Mouse (Mus musculus) C2C12 (cell line): ENCODE measurements around the gene Themis. TPM values are rescaled to one million over a fixed set of nuclear protein-coding genes. Genes with fewer than 3 reads are reported as not detected.

Experiments used
- H3K27me3 ChIP-seq: one replicate; pipeline ENCODE4 v1.6.1; 2011; ENCODE audit not compliant: control insufficient read depth, insufficient read depth, insufficient read length
- H3K36me3 ChIP-seq: one replicate; pipeline ENCODE4 v1.6.1; 2011; ENCODE audit not compliant: control insufficient read depth, insufficient read depth
- H3K4me3 ChIP-seq: one replicate; pipeline ENCODE4 v1.5.1; 2011; ENCODE audit warnings: mild to moderate bottlenecking, control low read depth; ENCODE audit not compliant: poor library complexity, insufficient read depth, severe bottlenecking
- H3K79me2 ChIP-seq: one replicate; pipeline ENCODE4 v1.6.1; 2011; ENCODE audit not compliant: control insufficient read depth, insufficient read depth
- H3K79me3 ChIP-seq: one replicate; pipeline ENCODE4 v1.6.1; 2011; ENCODE audit warnings: low read depth, control low read depth
- H3ac ChIP-seq: one replicate; pipeline ENCODE3; 2011; ENCODE audit warnings: low read depth; ENCODE audit not compliant: control insufficient read depth, insufficient read length
- CEBPB ChIP-seq: IDR thresholded peaks from one replicate; pipeline ENCODE4 v1.6.1; 2011; ENCODE audit warnings: low read depth, mild to moderate bottlenecking, control low read depth, moderate library complexity
- CTCF ChIP-seq: IDR thresholded peaks from one replicate; pipeline ENCODE4 v1.5.1; 2011; ENCODE audit not compliant: control insufficient read depth, insufficient read depth, insufficient read length
- FOSL1 ChIP-seq: IDR thresholded peaks from one replicate; pipeline ENCODE4 v1.8.0; 2011; ENCODE audit warnings: mild to moderate bottlenecking, low read length; ENCODE audit not compliant: poor library complexity, insufficient read depth, severe bottlenecking
- MAX ChIP-seq: IDR thresholded peaks from one replicate; pipeline ENCODE4 v1.6.1; 2011; ENCODE audit warnings: mild to moderate bottlenecking, control low read depth
- MYOD1 ChIP-seq: IDR thresholded peaks from one replicate; pipeline ENCODE4 v1.6.1; 2011; ENCODE audit warnings: low read depth; ENCODE audit not compliant: control insufficient read depth, insufficient read length
- MYOG ChIP-seq: IDR thresholded peaks from one replicate; pipeline ENCODE4 v1.6.1; 2011; ENCODE audit not compliant: control insufficient read depth, insufficient read length; ENCODE audit errors: extremely low read depth
- USF1 ChIP-seq: IDR thresholded peaks from one replicate; pipeline ENCODE4 v1.6.1; 2011; ENCODE audit warnings: low read depth, mild to moderate bottlenecking, control low read depth, moderate library complexity
- polyA plus RNA-seq: library from polyadenylated mRNA; unstranded; fragments of >200 nt; fragmentation: generic; extraction: Trizol; gene quantifications from one replicate; pipeline ENCODE4 v1.2.1, GENCODE M21; 2012; ENCODE audit warnings: missing spikeins

The Themis gene
- polyA plus RNA-seq, 1 experiment: not detected

DNA sequence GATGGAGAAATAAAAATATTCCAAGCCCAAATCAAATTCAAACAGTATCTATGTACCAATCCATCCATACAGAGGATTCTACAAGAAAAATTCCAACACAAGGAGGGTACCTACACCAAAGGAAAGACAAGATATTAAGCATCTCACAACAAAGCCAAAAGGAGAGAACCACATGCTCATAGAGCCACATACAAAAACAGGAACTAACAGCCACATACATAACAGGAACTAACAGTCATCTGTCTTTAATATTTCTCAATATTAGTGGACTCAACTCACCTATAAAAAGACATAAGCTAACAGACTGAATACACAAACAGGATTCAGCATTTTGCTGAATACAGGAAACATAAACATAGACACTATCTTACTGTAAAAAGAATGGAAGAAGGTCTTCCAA, 78.3 kb downstream of the Themis start:
- Histone ChIP-seq H3K36me3 (no peaks in the 10 kb centered on the region), H3K79me2 (no peaks in the 10 kb centered on the region), H3K79me3 (no peaks in the 10 kb centered on the region), H3K4me3 (no peak overlapping the region), H3K27me3 (no peaks in the 10 kb centered on the region), H3ac (no peak overlapping the region)
- no peak for TF ChIP-seq CTCF
- TF ChIP-seq MYOG: no peak
- no peak for TF ChIP-seq MAX
- no peak for TF ChIP-seq CEBPB
- TF ChIP-seq FOSL1: no peak
- no peak for TF ChIP-seq MYOD1
- TF ChIP-seq USF1: no peak

DNA sequence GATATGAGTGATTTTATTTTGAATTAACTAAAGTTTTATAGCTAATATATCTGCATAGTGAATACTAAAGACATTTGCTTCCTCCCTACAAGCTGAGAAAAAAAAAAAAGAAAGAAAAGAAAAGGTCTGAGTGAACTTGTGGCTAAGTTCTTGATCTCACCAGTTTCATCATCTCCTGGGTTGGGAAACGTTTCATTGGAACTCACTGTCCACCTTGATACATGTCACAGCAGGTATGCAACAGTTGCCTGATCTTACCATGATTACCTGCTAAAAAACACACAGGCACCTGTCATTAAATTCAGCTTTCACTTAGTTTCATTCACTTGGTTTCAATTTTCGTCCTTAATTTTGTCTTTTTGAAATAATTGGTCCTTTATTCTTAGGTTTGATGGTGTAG, 85.2 kb downstream of the Themis start:
- no peaks in the 10 kb centered on the region for H3K79me3 ChIP-seq
- H3K4me3 ChIP-seq: no peak overlapping the region
- H3K79me2 ChIP-seq: no peaks in the 10 kb centered on the region
- no peaks in the 10 kb centered on the region for H3K27me3 ChIP-seq
- no peak overlapping the region for H3ac ChIP-seq
- no peaks in the 10 kb centered on the region for H3K36me3 ChIP-seq
- TF ChIP-seq CTCF: no peak
- no peak for TF ChIP-seq FOSL1
- TF ChIP-seq MAX: no peak
- TF ChIP-seq MYOD1: no peak
- no peak for TF ChIP-seq CEBPB
- TF ChIP-seq USF1: no peak
- TF ChIP-seq MYOG: no peak

DNA sequence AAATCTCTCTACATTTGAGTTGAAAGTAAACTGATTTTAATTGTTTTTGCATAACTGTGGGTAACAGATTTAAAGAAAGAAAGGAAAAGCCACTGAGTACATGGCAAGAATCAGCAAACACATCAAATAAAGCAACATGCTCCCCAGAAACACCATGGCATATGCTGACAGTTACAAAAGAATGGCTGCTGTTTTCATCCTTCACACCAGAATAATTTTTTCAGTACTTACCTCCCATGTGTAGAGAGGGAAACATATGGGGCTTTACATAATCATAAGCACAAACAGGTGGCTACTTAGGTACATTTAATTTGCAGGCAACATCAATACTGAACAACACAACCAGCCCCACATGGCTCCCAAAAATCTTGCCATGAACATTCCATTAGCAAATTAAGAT, 86.8 kb downstream of the Themis start:
- Histone ChIP-seq H3K27me3 (no peaks in the 10 kb centered on the region), H3K79me3 (no peaks in the 10 kb centered on the region), H3K4me3 (no peak overlapping the region), H3K36me3 (no peaks in the 10 kb centered on the region), H3ac (no peak overlapping the region), H3K79me2 (no peaks in the 10 kb centered on the region)
- TF ChIP-seq FOSL1 (no peak), MYOG (no peak), MYOD1 (no peak), USF1 (no peak), CEBPB (no peak), MAX (no peak), CTCF (no peak)

DNA sequence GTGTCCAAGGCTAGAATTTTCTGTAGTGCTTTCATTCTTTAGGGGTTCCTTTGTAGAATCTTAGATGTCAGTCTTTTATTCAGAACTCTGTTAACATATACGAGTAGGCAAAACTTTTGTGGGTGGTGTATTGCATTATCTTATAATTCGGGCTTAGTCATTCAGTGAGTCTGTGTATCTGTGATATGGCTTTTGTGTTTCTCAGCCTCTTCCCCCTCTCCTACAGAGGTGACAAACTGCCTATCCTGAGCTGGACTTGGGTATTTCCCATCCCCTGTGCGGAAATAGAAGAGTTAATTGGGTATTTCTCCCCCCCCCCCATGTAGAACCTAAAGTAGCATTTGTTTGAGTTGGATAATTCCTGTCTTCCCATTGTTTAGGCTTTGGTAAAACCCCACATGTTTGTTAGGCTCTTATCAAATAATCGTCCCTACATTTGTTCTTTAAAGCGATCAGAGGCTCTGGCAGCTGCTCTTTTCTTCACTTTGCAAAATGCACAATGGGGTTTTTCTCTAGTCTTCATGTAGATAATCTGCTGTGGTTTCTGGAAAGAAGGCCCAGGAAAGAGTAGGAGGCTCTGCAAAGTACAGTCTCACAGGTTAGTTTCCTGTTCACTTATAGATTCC, 108.7 kb downstream of the Themis start:
- Histone ChIP-seq H3K27me3 (no peaks in the 10 kb centered on the region), H3K79me3 (no peaks in the 10 kb centered on the region), H3ac (no peak overlapping the region), H3K79me2 (no peaks in the 10 kb centered on the region), H3K36me3 (no peaks in the 10 kb centered on the region), H3K4me3 (no peak overlapping the region)
- TF ChIP-seq CEBPB (no peak), FOSL1 (no peak), MYOD1 (no peak), MYOG (no peak), USF1 (no peak), MAX (no peak), CTCF (no peak)

DNA sequence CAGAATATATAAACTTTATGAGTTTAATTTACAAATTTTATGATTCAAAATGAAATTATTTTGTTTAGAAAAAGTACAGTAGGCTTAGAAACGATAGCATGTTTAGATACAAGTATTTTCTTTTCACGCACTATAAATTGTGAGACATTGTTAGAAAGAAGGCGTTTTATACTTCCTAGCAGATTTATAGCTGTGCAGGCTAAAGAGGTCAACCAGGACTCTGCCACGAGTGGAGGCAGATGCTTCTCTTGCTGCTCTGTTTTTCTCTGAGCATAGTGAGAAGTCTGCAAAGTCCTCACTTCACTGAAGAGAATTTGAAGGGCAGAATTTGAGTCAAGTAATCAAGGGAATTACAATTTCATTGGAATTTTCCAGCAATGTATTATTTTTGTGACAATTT, 131.3 kb downstream of the Themis start:
- H3ac ChIP-seq: no peak overlapping the region
- H3K4me3 ChIP-seq: no peak overlapping the region
- TF ChIP-seq MAX (no peak), FOSL1 (no peak), MYOG (no peak), MYOD1 (no peak), CTCF (no peak), CEBPB (no peak), USF1 (no peak)
- H3K36me3 ChIP-seq: no peaks in the 10 kb centered on the region
- H3K27me3 ChIP-seq: no peaks in the 10 kb centered on the region
- no peaks in the 10 kb centered on the region for H3K79me2 ChIP-seq
- no peaks in the 10 kb centered on the region for H3K79me3 ChIP-seq

DNA sequence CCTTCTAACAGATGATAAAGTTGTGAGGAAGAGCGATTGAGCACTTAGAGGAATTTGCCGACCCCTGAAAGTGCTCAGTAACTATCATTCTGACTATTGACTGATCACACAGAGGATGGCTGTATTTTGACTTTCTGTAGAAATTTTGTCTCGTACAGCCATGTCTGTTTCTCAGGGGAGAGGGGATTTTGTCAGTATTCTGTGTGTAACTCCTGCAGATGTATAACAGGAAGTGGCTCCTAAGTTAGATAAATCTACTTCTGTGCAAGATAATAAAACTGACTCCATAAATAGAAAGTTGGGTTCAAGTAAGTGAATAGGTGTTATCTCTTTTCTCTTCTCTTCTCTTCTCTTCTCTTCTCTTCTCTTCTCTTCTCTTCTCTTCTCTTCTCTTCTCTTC, 137.0 kb downstream of the Themis start:
- no peaks in the 10 kb centered on the region for H3K27me3 ChIP-seq
- no peak overlapping the region for H3K4me3 ChIP-seq
- no peaks in the 10 kb centered on the region for H3K36me3 ChIP-seq
- H3K79me3 ChIP-seq: no peaks in the 10 kb centered on the region
- H3ac ChIP-seq: no peak overlapping the region
- no peak for TF ChIP-seq MYOD1
- TF ChIP-seq USF1: no peak
- TF ChIP-seq FOSL1: no peak
- no peak for TF ChIP-seq CTCF
- TF ChIP-seq CEBPB: no peak
- no peak for TF ChIP-seq MYOG
- no peak for TF ChIP-seq MAX
- no peaks in the 10 kb centered on the region for H3K79me2 ChIP-seq
